Mouse (Mus musculus): ENCODE measurements around the gene Phb.
"Not testable (repeated sequence)": the region's sequence is repeated elsewhere in the genome, so short reads cannot be mapped to it uniquely, and the experiment has no call there.

The Phb gene

DNA sequence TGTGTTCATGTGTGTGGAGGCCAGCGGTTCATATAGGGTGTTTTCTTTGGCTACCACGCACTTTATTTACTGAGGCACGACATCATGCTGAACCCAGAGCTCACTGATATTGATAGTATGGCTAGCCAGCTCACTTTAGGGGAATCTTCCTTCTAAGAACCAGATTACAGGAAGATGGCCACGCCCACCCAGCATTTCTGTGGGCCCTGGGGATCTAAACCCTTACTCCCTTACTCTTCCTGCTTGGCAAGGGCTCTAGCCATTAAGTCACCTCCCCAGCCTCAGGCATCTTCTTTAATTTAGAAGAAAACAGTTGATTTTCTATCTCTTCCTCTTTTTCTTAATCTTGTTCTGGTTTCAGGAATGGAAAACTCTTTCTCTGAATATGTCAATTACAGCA, 9.3 kb upstream of the Phb start:
- DNase-seq = no peak

- no peak for DNase-seq
These were observed 420 bp downstream of the Phb start for GRCm38 (mm10) chr11:95667177-95667576.

- not testable (repeated sequence) for DNase-seq
These were observed 1.3 kb downstream of the Phb start for GRCm38 (mm10) chr11:95668086-95668485.

DNA sequence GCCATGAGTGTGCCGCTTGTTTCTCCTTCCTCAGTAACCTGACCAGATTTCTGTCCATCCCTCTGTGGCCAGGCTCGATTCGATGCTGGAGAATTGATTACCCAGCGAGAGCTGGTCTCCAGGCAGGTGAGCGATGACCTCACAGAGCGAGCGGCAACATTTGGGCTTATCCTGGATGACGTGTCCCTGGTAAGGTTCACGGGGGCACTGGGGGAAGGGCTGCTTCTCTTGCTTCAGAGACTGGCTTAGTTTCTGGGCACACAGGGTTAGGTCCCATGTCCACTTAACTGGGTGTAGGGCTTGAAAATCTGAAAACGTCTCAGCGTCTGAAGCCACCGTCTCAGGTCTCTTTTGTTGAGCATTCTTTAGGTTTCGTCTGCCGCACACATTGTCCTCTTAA, 8.7 kb downstream of the Phb start:
- no peak for DNase-seq

DNA sequence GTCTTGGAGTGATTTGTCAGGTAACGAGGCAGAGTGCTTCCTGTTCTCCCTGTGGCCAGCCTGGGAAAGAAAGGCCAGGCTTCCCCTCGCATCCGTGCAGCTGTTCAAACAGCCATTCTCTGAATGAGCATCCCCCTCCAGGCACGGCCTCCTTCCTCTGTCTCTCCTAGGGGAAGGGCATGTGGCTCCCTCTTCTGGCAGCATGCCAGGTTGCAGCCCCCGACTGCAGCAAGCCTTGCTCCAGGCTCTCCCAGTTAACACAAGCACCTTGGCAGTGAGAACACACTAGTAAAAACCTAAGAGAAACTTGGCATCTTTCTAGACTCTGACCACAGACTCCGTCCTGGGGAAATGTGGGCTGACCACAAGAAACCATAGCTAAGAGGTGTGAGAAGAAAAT, 9.6 kb downstream of the Phb start:
- DNase-seq = peak; percentile 44

DNA sequence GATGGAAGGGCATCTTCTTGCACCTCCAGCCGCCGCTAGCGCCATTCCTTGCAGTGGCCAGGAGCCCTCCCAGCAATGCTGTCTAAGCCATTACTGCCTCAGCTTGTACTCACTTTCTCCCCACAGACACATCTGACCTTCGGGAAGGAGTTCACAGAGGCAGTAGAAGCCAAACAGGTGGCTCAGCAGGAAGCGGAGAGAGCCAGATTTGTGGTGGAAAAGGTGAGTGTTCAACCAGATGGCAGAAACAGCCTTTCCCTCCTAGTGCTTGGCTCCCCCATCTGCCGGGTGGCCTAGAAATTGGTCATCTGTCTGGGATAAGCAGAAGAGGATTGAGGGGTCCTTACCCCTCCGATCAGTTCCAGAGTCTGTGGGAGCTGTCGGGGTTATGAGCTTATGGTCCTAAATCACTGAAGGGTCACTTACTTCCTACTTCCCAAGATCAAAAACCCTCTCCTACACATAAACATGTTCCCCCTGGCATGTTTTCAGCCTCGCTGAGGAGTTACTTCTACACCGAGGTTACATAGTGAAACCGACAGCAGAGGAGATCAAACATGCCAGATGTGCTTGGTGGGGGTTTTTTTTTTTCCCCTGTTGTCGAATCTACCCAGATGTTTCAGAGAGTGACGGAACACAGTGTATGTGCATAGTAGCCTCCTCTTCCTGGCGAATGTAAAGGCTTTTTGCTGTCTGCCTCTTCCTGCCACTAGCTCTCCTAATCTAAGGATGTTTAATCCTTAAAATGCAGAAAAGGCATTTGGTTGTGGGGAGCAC, 11.4 kb downstream of the Phb start:
- no peak for DNase-seq

- no peak for DNase-seq
These were observed 15.3 kb downstream of the Phb start for GRCm38 (mm10) chr11:95681995-95682601.

GRCm38 (mm10) chr11:95682946-95683345, 16.2 kb downstream of the Phb start:
- no peak for DNase-seq

DNA sequence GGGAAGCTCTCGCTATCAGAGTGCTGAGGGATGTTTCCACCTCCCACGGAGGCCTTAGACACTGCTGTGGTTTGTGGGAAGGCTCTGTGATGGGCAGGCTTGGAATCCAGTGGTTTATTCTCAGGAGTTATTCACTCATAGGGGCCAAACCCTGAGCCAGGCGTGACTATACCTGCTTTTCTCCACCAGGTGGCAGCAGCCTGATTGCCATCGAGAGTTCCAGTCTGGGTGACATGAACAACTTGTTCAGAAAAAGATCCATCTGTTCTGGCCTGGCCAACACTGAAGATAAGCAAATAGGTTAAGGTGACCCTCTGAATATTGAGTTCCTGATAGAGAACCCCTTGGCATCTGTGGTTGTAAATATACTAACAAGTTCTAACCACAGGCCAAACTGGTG, 19.3 kb downstream of the Phb start:
- peak; percentile 83 for DNase-seq

- no peak for DNase-seq
These were observed 20.4 kb downstream of the Phb start for GRCm38 (mm10) chr11:95687084-95687656.

DNA sequence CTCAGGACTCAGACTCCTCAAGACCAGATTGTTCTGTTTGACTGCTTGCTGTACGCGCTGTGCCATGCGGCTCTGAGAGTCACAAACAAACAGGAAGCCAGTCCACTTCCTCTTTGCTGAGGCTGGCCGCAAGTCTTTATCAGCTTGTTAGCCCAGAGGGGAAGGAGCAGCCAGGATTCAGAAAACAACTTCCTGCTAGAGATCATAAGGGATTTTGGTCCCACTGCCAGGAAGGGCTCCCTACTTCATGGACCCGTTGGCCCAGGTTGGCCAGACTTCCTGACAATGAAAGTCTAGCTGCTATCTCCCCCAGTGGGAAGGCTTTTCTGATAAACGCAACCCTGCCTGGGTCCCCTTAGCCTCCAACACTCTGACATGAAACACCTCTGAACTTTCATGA, 21.8 kb downstream of the Phb start:
- peak; percentile 60 for DNase-seq

- no peak for DNase-seq
These were observed 22.2 kb downstream of the Phb start for GRCm38 (mm10) chr11:95688981-95689380.

GRCm38 (mm10) chr11:95689544-95689943, 22.8 kb downstream of the Phb start:
- no peak for DNase-seq

- no peak for DNase-seq
These were observed 31.8 kb downstream of the Phb start for GRCm38 (mm10) chr11:95698541-95698940.

GRCm38 (mm10) chr11:95700778-95701739, 34.3 kb downstream of the Phb start:
- no peak for DNase-seq

GRCm38 (mm10) chr11:95704032-95704969, 37.5 kb downstream of the Phb start:
- no peak for DNase-seq

- no peak for DNase-seq
These were observed 38.2 kb downstream of the Phb start for GRCm38 (mm10) chr11:95704970-95705330.

DNA sequence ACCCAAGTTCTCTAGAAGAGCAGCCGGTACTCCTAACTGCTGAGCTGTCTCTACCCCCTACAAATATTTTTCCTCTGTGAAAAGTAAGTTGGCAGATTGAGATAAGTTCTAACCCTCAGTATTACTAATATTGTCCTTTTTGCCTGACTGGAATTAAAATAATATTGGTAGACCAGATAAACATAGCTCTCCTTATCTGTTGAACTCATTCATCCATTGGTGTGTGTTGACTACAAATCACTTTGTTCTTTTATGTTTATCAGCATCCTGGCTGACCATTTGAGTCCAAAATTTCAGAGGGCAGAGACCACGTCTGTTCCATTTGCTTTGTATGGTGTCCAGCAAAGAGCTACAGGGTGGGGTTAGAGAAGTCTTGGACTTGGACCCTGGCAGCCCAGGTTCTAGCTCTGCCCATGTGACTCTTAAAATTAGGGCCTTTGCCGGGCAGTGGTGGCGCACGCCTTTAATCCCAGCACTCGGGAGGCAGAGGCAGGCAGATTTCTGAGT, 42.8 kb downstream of the Phb start:
- no peak for DNase-seq

DNA sequence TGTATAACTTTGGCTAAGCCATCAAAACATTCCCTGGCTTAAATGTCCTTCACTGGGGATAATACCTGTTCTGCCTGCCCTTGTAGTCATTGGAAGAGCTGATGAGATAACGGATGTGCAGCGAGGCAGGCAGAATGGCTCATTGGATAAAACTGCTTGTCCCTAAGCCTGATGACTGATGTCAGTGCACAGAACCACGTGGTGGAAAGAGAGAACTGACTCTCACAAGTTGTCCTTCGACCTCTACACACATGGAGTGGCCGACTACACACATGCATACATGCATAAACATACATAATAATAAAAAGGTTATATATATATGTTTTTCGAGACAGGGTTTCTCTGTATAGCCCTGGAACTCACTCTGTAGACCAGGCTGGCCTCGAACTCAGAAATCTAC, 43.7 kb downstream of the Phb start:
- DNase-seq = no peak

DNA sequence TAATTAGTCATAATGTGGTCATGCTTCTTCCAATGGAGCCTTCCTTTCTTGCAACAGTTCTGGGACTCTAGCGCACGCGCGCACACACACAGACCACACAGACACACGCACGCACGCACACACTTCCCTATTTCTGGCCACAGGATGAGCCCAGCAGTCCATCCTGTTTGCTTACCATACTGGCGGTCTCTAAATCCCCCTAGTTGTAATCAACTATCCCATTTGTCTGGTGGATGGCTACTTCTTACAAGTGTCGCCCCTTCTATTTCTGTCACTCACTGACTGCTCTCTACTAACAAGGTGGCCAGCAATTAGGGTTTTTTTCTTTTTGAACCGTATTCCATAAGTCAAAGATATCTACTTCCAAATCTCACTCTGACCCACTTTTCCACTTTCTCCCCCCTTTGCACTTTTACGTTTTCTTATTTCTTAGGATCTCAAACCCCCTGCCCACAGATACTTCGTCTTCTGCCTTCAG, 45.4 kb downstream of the Phb start:
- DNase-seq = peak; percentile 39

DNA sequence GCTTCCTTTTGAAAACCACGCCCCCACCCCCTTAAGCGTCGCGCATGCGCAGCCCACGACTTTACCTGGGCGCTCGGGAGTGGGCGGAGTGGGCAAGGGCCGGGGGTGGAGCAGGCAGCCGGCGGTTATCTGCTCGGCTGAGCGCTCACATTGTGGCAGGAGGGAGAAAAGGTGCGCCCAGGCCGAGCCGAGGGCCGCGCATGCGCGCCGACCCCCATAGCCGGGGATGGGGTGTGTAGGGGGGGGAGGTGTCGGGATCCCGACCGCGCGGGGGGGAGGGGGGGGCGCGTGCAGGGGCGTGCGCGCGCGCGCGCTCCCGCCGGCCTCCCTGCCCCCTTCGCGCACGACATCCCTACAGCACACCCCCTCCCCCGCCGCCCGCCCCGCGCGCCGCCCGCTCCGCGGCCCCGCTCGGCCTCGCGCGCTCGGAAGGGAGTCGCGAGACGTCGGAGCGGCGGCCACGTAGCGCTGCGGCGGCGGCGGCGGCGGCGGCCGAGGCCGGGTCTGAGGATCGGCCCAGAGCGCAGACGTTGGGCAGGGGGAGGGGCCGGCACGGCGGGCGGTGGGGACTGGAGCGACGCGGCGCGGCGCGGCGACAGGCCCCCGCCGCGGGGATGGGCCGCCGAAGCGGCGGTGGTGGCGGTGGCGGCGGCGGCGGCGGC, 45.9 kb downstream of the Phb start, which contains the start of gene Zfp652:
Gene Zfp652, plus strand, starts transcription at position 111 of the 662 bp plus-strand sequence.
- peak; percentile 87 for DNase-seq
